Mouse (Mus musculus) myocyte (in vitro differentiated cells): ENCODE measurements at regions not wholly inside any gene's neighbourhood (a gene's known extent, or its start where the extent isn't known, plus 50 kb on each side); places are given as distances from the start of the nearest gene placed in this dataset.
A peak's percentile ranks its signal among the peaks of the same experiment; 100 is the strongest.

Experiments
- H3K27me3 ChIP-seq: one replicate; pipeline ENCODE4 v1.6.1; 2011; ENCODE audit not compliant: control insufficient read depth, insufficient read depth, insufficient read length
- H3K36me3 ChIP-seq: one replicate; pipeline ENCODE4 v1.6.1; 2011; ENCODE audit not compliant: control insufficient read depth, insufficient read depth
- H3K4me2 ChIP-seq: one replicate; pipeline ENCODE4 v1.6.1; 2011; ENCODE audit warnings: low read depth, control low read depth
- H3K4me3 ChIP-seq: one replicate; pipeline ENCODE4 v1.5.1; 2011; ENCODE audit warnings: mild to moderate bottlenecking, control low read depth, moderate library complexity
- H3K79me2 ChIP-seq: one replicate; pipeline ENCODE4 v1.6.1; 2011; ENCODE audit not compliant: control insufficient read depth, insufficient read depth
- H3ac ChIP-seq: one replicate; pipeline ENCODE4 v1.6.1; 2011; ENCODE audit not compliant: control insufficient read depth, insufficient read length
- CEBPB ChIP-seq: IDR thresholded peaks from 2 replicates; pipeline ENCODE4 v1.6.1; 2011; ENCODE audit warnings: mild to moderate bottlenecking, moderate library complexity; ENCODE audit not compliant: poor library complexity, insufficient read depth, severe bottlenecking
- E2F4 ChIP-seq: IDR thresholded peaks from one replicate; pipeline ENCODE4 v1.6.1; 2011; ENCODE audit warnings: mild to moderate bottlenecking, control low read depth, moderate library complexity; ENCODE audit not compliant: insufficient read depth
- MAX ChIP-seq: IDR thresholded peaks from one replicate; pipeline ENCODE4 v1.6.1; 2011; ENCODE audit warnings: low read depth, mild to moderate bottlenecking, control low read depth
- MYOD1 ChIP-seq, 3 experiments: IDR thresholded peaks; one replicate each; pipeline ENCODE4 v1.6.1; 2011; ENCODE audit warnings: control low read depth in 2 of 3, low read depth in 2 of 3, mild to moderate bottlenecking in 2 of 3, moderate library complexity in 1 of 3; ENCODE audit not compliant: insufficient read length in 2 of 3, control insufficient read depth in 1 of 3
- MYOG ChIP-seq, 3 experiments: IDR thresholded peaks; one replicate each; pipeline ENCODE4 v1.6.1; 2011; ENCODE audit warnings: control low read depth in 2 of 3, low read depth in 2 of 3, mild to moderate bottlenecking in 2 of 3; ENCODE audit not compliant: insufficient read length in 2 of 3, control insufficient read depth in 1 of 3, insufficient read depth in 1 of 3
- POLR2A ChIP-seq: IDR thresholded peaks from one replicate; pipeline ENCODE4 v1.6.1; 2011; ENCODE audit warnings: low read depth, mild to moderate bottlenecking, control low read depth, moderate library complexity; ENCODE audit not compliant: insufficient read length
- POLR2AphosphoS2 ChIP-seq: IDR thresholded peaks from one replicate; pipeline ENCODE4 v1.6.1; 2011; ENCODE audit warnings: low read depth, control low read depth; ENCODE audit not compliant: insufficient read length
- REST ChIP-seq: IDR thresholded peaks from one replicate; pipeline ENCODE4 v1.6.1; 2011; ENCODE audit warnings: mild to moderate bottlenecking, control low read depth, moderate library complexity; ENCODE audit not compliant: insufficient read depth, insufficient read length
- SRF ChIP-seq: IDR thresholded peaks from one replicate; pipeline ENCODE4 v1.6.1; 2011; ENCODE audit warnings: low read depth; ENCODE audit not compliant: control insufficient read depth, insufficient read length
- TCF12 ChIP-seq: IDR thresholded peaks from one replicate; pipeline ENCODE4 v1.6.1; 2011; ENCODE audit warnings: mild to moderate bottlenecking, control low read depth; ENCODE audit not compliant: poor library complexity, insufficient read depth, severe bottlenecking
- TCF3 ChIP-seq: IDR thresholded peaks from one replicate; pipeline ENCODE4 v1.6.1; 2011; ENCODE audit warnings: low read depth, control low read depth; ENCODE audit not compliant: insufficient read length
- USF1 ChIP-seq: IDR thresholded peaks from one replicate; pipeline ENCODE4 v1.6.1; 2011; ENCODE audit warnings: low read depth, mild to moderate bottlenecking, control low read depth, moderate library complexity

DNA sequence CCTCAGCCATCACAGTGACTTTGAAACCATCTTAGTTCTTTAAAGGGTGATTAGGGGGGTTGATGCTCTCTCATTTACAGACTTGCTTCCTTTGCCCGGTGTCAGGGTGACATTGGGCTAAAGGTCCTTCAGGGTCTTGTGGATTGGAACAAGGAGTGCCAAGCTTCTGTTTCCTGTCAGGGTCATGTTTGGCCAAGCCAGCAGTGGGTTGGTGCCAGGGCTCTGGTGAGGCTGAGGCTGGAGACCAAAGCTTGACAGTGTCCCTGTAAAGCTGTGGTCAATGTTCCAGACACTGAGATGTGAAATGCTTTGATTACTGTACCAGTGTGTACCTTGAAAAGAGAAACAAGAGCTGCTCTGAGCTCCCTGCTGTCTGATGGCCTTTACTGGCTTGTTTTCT is 150.8 kb upstream of the Fam3c start:
- H3K27me3 ChIP-seq: no peaks in the 10 kb centered on the region
- H3K79me2 ChIP-seq: no peaks in the 10 kb centered on the region
- H3K4me2 ChIP-seq: no peak overlapping the region
- H3ac ChIP-seq: no peak overlapping the region
- TF ChIP-seq REST: no peak
- TF ChIP-seq TCF3: no peak
- TF ChIP-seq MYOG (IDR thresholded peaks at IDR 0.05; ENCODE audit: control insufficient read depth in 1 of 3, insufficient read depth in 1 of 3, insufficient read length in 2 of 3, low read depth in 2 of 3): no peak
- TF ChIP-seq MAX: no peak
- no peak for TF ChIP-seq MYOD1 (IDR thresholded peaks at IDR 0.05; ENCODE audit: control insufficient read depth in 1 of 3, insufficient read length in 2 of 3, low read depth in 2 of 3)
- TF ChIP-seq USF1: no peak
- TF ChIP-seq E2F4: no peak
- TF ChIP-seq CEBPB: no peak
- TF ChIP-seq POLR2A: no peak
- TF ChIP-seq TCF12: no peak
- TF ChIP-seq POLR2AphosphoS2: no peak
- TF ChIP-seq SRF: no peak
- H3K36me3 ChIP-seq: no peaks in the 10 kb centered on the region
- H3K4me3 ChIP-seq: no peak overlapping the region

DNA sequence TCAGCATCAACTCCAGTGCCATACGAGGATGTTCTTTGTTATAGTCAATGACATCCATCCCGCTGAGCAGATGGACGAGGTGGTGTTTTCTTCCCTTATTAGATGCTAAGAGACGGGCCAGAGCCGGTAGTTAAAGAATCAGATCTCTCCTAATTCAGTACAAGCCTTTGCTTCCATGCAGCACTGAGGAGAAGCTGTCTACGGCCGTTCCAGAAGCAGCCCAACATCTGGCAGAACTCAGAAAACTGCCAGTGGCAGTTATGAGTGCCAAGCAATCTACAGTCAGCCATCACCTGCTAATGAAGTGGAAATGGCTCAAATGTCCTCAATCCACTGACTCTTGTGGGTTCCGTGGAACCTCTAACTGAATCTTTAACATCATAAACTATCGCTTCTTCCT is 141.3 kb upstream of the Fam3c start:
- Histone ChIP-seq H3K4me3 (no peak overlapping the region), H3K4me2 (no peak overlapping the region), H3K79me2 (no peaks in the 10 kb centered on the region), H3K27me3 (no peaks in the 10 kb centered on the region), H3ac (no peak overlapping the region), H3K36me3 (no peaks in the 10 kb centered on the region)
- TF ChIP-seq CEBPB (no peak), REST (no peak), MYOG (IDR thresholded peaks at IDR 0.05; ENCODE audit: control insufficient read depth in 1 of 3, insufficient read depth in 1 of 3, insufficient read length in 2 of 3, low read depth in 2 of 3) (no peak), MYOD1 (IDR thresholded peaks at IDR 0.05; ENCODE audit: control insufficient read depth in 1 of 3, insufficient read length in 2 of 3, low read depth in 2 of 3) (no peak), TCF12 (no peak), E2F4 (no peak), POLR2AphosphoS2 (no peak), TCF3 (no peak), MAX (no peak)

DNA sequence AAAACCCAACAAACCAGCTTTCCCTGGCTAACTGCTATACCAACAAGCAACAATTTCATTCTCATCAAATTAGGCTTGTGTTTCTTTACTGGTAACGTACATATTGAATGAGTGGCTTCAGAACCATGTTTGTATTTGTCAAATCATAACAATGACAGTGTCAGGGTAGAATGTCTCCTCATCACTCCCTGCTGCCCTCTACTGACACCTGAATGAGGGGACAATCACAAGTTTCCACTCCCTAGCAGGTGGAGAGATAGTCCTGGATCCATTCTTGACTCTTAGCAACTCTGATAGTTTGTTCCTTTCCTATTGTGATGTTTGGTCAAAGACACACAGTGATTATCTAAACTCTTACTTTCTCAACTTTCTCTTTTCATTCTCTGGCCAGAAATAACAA is 140.4 kb upstream of the Fam3c start:
- H3K4me3 ChIP-seq: no peak overlapping the region

DNA sequence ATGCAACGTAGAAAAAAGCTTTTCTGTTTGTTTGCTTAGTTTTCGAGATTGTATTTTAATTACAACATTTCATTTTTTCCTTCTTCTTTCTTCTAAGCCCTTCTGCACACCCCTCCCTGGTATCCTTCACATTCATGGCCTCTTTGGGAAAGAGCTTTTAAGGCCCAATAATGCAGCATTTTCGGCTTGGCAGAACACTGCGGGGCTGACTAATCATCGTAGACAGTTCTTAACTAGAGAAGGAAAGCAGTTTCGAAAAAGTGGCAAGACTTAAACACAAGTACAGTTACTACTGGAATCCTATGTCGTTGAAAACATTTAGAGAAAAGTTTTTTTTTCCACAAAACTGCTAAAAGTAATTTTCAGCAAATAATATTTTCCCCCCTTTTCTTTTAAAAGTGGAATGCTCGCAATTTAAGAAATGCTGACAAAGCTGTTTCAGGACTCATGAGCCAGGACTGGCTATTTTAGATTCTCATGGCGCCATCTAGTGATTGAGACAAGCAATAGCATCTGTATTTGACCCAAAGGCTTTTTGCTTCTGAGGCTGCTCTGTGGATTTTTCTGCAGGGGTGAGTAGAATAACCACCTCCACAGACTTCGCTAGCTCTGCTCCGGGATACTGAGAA is 137.7 kb upstream of the Fam3c start:
- peak overlapping the region; percentile 46 for H3K4me2 ChIP-seq

More for the DNA sequence above, 140.4 kb upstream of the Fam3c start:
- no peak overlapping the region for H3K4me2 ChIP-seq
- no peak overlapping the region for H3ac ChIP-seq
- no peak for TF ChIP-seq CEBPB
- no peak for TF ChIP-seq MYOG (IDR thresholded peaks at IDR 0.05; ENCODE audit: control insufficient read depth in 1 of 3, insufficient read depth in 1 of 3, insufficient read length in 2 of 3, low read depth in 2 of 3)
- no peak for TF ChIP-seq USF1
- no peak for TF ChIP-seq REST
- no peak for TF ChIP-seq MYOD1 (IDR thresholded peaks at IDR 0.05; ENCODE audit: control insufficient read depth in 1 of 3, insufficient read length in 2 of 3, low read depth in 2 of 3)
- no peak for TF ChIP-seq POLR2A
- TF ChIP-seq MAX: no peak
- no peak for TF ChIP-seq TCF3
- no peak for TF ChIP-seq E2F4
- no peak for TF ChIP-seq TCF12
- TF ChIP-seq POLR2AphosphoS2: no peak
- no peak for TF ChIP-seq SRF
- H3K79me2 ChIP-seq: no peaks in the 10 kb centered on the region
- H3K27me3 ChIP-seq: no peaks in the 10 kb centered on the region
- H3K36me3 ChIP-seq: no peaks in the 10 kb centered on the region

DNA sequence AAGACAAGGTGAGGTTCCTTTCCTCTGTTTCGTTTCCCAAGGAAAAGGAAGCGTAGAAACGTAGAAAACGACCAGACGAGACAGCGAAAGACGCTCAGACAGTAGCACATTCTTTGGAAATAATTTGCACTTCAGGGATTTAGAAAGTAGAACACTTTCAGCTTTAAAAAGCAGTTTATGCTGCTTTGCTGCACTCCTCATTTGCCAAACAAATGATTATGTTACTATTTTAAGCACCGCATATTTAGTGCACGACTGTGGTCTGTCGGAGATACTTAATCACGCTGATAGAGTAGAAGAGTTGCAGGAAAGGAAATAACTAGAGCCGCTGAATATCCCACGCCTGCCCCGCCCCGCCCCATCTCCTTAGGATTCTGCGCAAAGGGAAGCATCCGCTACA is 136.9 kb upstream of the Fam3c start:
- Histone ChIP-seq H3K79me2 (no peaks in the 10 kb centered on the region), H3K27me3 (peaks cover 3% of the 10 kb centered on the region), H3K4me2 (no peak overlapping the region), H3K4me3 (no peak overlapping the region), H3K36me3 (no peaks in the 10 kb centered on the region), H3ac (no peak overlapping the region)
- TF ChIP-seq POLR2AphosphoS2 (no peak), CEBPB (no peak), SRF (no peak), MAX (no peak), REST (no peak), POLR2A (no peak), TCF3 (no peak), MYOG (IDR thresholded peaks at IDR 0.05; ENCODE audit: control insufficient read depth in 1 of 3, insufficient read depth in 1 of 3, insufficient read length in 2 of 3, low read depth in 2 of 3) (no peak), USF1 (no peak), TCF12 (no peak), MYOD1 (IDR thresholded peaks at IDR 0.05; ENCODE audit: control insufficient read depth in 1 of 3, insufficient read length in 2 of 3, low read depth in 2 of 3) (no peak), E2F4 (no peak)

More for the DNA sequence above, 137.7 kb upstream of the Fam3c start:
- Histone ChIP-seq H3K27me3 (peaks cover 3% of the 10 kb centered on the region), H3K79me2 (no peaks in the 10 kb centered on the region), H3ac (no peak overlapping the region), H3K36me3 (no peaks in the 10 kb centered on the region), H3K4me3 (no peak overlapping the region)
- TF ChIP-seq POLR2A (no peak), CEBPB (no peak), MYOD1 (IDR thresholded peaks at IDR 0.05; ENCODE audit: control insufficient read depth in 1 of 3, insufficient read length in 2 of 3, low read depth in 2 of 3) (no peak)
